Mouse (Mus musculus): Measurements from ENCODE around the gene Ttyh2. TPM values are rescaled to one million over a fixed set of nuclear protein-coding genes. Genes with fewer than 3 reads are reported as not detected.

Gene Ttyh2
- polyA plus RNA-seq, 1 experiment from 2014 or later, result 7.1 TPM

- ATAC-seq (replicated peaks; ENCODE audit: low FRiP score) (no peak), DNase-seq (ENCODE audit: low spot score) (no peak)
- 49% methylated on average over 6 of the region's 6 CpGs for WGBS
- peaks cover 17% of the 10 kb centered on the region for H3K27me3 ChIP-seq (replicated peaks; ENCODE audit: control insufficient read depth, insufficient read depth, low read length)
- no peaks in the 10 kb centered on the region for H3K36me3 ChIP-seq (ENCODE audit: control insufficient read depth, insufficient read depth, low read length)
- H3K4me2 ChIP-seq, result no peak overlapping the region
- H3K9me3 ChIP-seq (ENCODE audit: control insufficient read depth, low read length), result no peaks in the 10 kb centered on the region
- H3K4me3 ChIP-seq (ENCODE audit: low read depth, low read length), result no peak overlapping the region
- no peak overlapping the region for H3K27ac ChIP-seq (ENCODE audit: low read depth, low read length)
- peaks cover 4% of the 10 kb centered on the region for H3K4me1 ChIP-seq (replicated peaks; ENCODE audit: control insufficient read depth, insufficient read depth, low read length)
- H3K9ac ChIP-seq (ENCODE audit: low read depth, low read length), result no peak overlapping the region
Observed at GRCm38 (mm10) chr11:114729832-114730363, 54.7 kb downstream of the Ttyh2 start.

- Histone ChIP-seq H3K27ac (ENCODE audit: low read depth, low read length) (no peak overlapping the region), H3K27me3 (replicated peaks; ENCODE audit: control insufficient read depth, insufficient read depth, low read length) (peaks cover 15% of the 10 kb centered on the region), H3K36me3 (ENCODE audit: control insufficient read depth, insufficient read depth, low read length) (no peaks in the 10 kb centered on the region), H3K9me3 (ENCODE audit: control insufficient read depth, low read length) (no peaks in the 10 kb centered on the region), H3K4me1 (replicated peaks; ENCODE audit: control insufficient read depth, insufficient read depth, low read length) (peaks cover 4% of the 10 kb centered on the region), H3K4me3 (ENCODE audit: low read depth, low read length) (no peak overlapping the region), H3K9ac (ENCODE audit: low read depth, low read length) (no peak overlapping the region), H3K4me2 (no peak overlapping the region)
- ATAC-seq (replicated peaks; ENCODE audit: low FRiP score), result no peak
- 82% methylated on average over 4 of the region's 4 CpGs for WGBS
- no peak for DNase-seq (ENCODE audit: low spot score)
Observed at GRCm38 (mm10) chr11:114731711-114732110, 56.5 kb downstream of the Ttyh2 start.

- WGBS, result 63% methylated on average over 22 of the region's 22 CpGs
- Histone ChIP-seq H3K4me3 (ENCODE audit: low read depth, low read length) (no peak overlapping the region), H3K9me3 (ENCODE audit: control insufficient read depth, low read length) (no peaks in the 10 kb centered on the region), H3K27me3 (replicated peaks; ENCODE audit: control insufficient read depth, insufficient read depth, low read length) (peaks cover 4% of the 10 kb centered on the region; the same call in 1 of the 2 replicates), H3K9ac (ENCODE audit: low read depth, low read length) (no peak overlapping the region), H3K4me1 (replicated peaks; ENCODE audit: control insufficient read depth, insufficient read depth, low read length) (no peaks in the 10 kb centered on the region), H3K27ac (ENCODE audit: low read depth, low read length) (no peak overlapping the region), H3K36me3 (ENCODE audit: control insufficient read depth, insufficient read depth, low read length) (no peaks in the 10 kb centered on the region), H3K4me2 (no peak overlapping the region)
- ATAC-seq (replicated peaks; ENCODE audit: low FRiP score), result no peak
- no peak for DNase-seq (ENCODE audit: low spot score)
Observed at GRCm38 (mm10) chr11:114732890-114733289, 57.7 kb downstream of the Ttyh2 start.

GRCm38 (mm10) chr11:114736111-114736510 is 60.9 kb downstream of the Ttyh2 start:
- H3K4me3 ChIP-seq (ENCODE audit: low read depth, low read length), result no peak overlapping the region
- DNase-seq (ENCODE audit: low spot score) (no peak), ATAC-seq (replicated peaks; ENCODE audit: low FRiP score) (no peak)
- no peak overlapping the region for H3K27ac ChIP-seq (ENCODE audit: low read depth, low read length)
- H3K4me1 ChIP-seq (replicated peaks; ENCODE audit: control insufficient read depth, insufficient read depth, low read length), result no peaks in the 10 kb centered on the region
- H3K9me3 ChIP-seq (ENCODE audit: control insufficient read depth, low read length), result no peaks in the 10 kb centered on the region
- no peaks in the 10 kb centered on the region for H3K27me3 ChIP-seq (replicated peaks; ENCODE audit: control insufficient read depth, insufficient read depth, low read length)
- H3K9ac ChIP-seq (ENCODE audit: low read depth, low read length), result no peak overlapping the region
- 76% methylated on average over 2 of the region's 2 CpGs for WGBS
- no peak overlapping the region for H3K4me2 ChIP-seq
- no peaks in the 10 kb centered on the region for H3K36me3 ChIP-seq (ENCODE audit: control insufficient read depth, insufficient read depth, low read length)

- DNase-seq (ENCODE audit: low spot score), result no peak
- Histone ChIP-seq H3K4me2 (no peak overlapping the region), H3K9me3 (ENCODE audit: control insufficient read depth, low read length) (no peaks in the 10 kb centered on the region), H3K4me1 (replicated peaks; ENCODE audit: control insufficient read depth, insufficient read depth, low read length) (no peaks in the 10 kb centered on the region), H3K4me3 (ENCODE audit: low read depth, low read length) (no peak overlapping the region), H3K36me3 (ENCODE audit: control insufficient read depth, insufficient read depth, low read length) (no peaks in the 10 kb centered on the region), H3K27me3 (replicated peaks; ENCODE audit: control insufficient read depth, insufficient read depth, low read length) (no peaks in the 10 kb centered on the region), H3K9ac (ENCODE audit: low read depth, low read length) (no peak overlapping the region), H3K27ac (ENCODE audit: low read depth, low read length) (no peak overlapping the region)
- 46% methylated on average over 11 of the region's 11 CpGs for WGBS
- no peak for ATAC-seq (replicated peaks; ENCODE audit: low FRiP score)
Observed at GRCm38 (mm10) chr11:114736913-114737624, 61.8 kb downstream of the Ttyh2 start.

- Histone ChIP-seq H3K4me1 (replicated peaks; ENCODE audit: control insufficient read depth, insufficient read depth, low read length) (no peaks in the 10 kb centered on the region), H3K27me3 (replicated peaks; ENCODE audit: control insufficient read depth, insufficient read depth, low read length) (no peaks in the 10 kb centered on the region), H3K9me3 (ENCODE audit: control insufficient read depth, low read length) (no peaks in the 10 kb centered on the region), H3K36me3 (ENCODE audit: control insufficient read depth, insufficient read depth, low read length) (no peaks in the 10 kb centered on the region), H3K4me3 (ENCODE audit: low read depth, low read length) (no peak overlapping the region), H3K27ac (ENCODE audit: low read depth, low read length) (no peak overlapping the region), H3K9ac (ENCODE audit: low read depth, low read length) (no peak overlapping the region), H3K4me2 (no peak overlapping the region)
- 48% methylated on average over 10 of the region's 10 CpGs for WGBS
- ATAC-seq (replicated peaks; ENCODE audit: low FRiP score) (no peak), DNase-seq (ENCODE audit: low spot score) (no peak)
Observed at GRCm38 (mm10) chr11:114740598-114740997, 65.4 kb downstream of the Ttyh2 start.

- ATAC-seq (replicated peaks; ENCODE audit: low FRiP score), result no peak
- Histone ChIP-seq H3K4me1 (replicated peaks; ENCODE audit: control insufficient read depth, insufficient read depth, low read length) (no peaks in the 10 kb centered on the region), H3K27ac (ENCODE audit: low read depth, low read length) (no peak overlapping the region), H3K9ac (ENCODE audit: low read depth, low read length) (no peak overlapping the region), H3K27me3 (replicated peaks; ENCODE audit: control insufficient read depth, insufficient read depth, low read length) (no peaks in the 10 kb centered on the region), H3K4me3 (ENCODE audit: low read depth, low read length) (no peak overlapping the region), H3K9me3 (ENCODE audit: control insufficient read depth, low read length) (no peaks in the 10 kb centered on the region), H3K36me3 (ENCODE audit: control insufficient read depth, insufficient read depth, low read length) (no peaks in the 10 kb centered on the region), H3K4me2 (no peak overlapping the region)
- DNase-seq (ENCODE audit: low spot score), result no peak
- 64% methylated on average over 6 of the region's 6 CpGs for WGBS
Observed at GRCm38 (mm10) chr11:114741451-114741850, 66.2 kb downstream of the Ttyh2 start.

- H3K36me3 ChIP-seq (ENCODE audit: control insufficient read depth, insufficient read depth, low read length), result no peaks in the 10 kb centered on the region
- H3K27me3 ChIP-seq (replicated peaks; ENCODE audit: control insufficient read depth, insufficient read depth, low read length), result no peaks in the 10 kb centered on the region
- WGBS, result 1% methylated on average over 12 of the region's 12 CpGs
- H3K4me3 ChIP-seq (ENCODE audit: low read depth, low read length), result no peak overlapping the region
- no peaks in the 10 kb centered on the region for H3K4me1 ChIP-seq (replicated peaks; ENCODE audit: control insufficient read depth, insufficient read depth, low read length)
- ATAC-seq (replicated peaks; ENCODE audit: low FRiP score) (peak; percentile 57), DNase-seq (ENCODE audit: low spot score) (peak; percentile 86)
- no peaks in the 10 kb centered on the region for H3K9me3 ChIP-seq (ENCODE audit: control insufficient read depth, low read length)
- H3K27ac ChIP-seq (ENCODE audit: low read depth, low read length), result no peak overlapping the region
- no peak overlapping the region for H3K9ac ChIP-seq (ENCODE audit: low read depth, low read length)
- no peak overlapping the region for H3K4me2 ChIP-seq
Observed at GRCm38 (mm10) chr11:114745134-114745533, 69.9 kb downstream of the Ttyh2 start.

- Histone ChIP-seq H3K27ac (ENCODE audit: low read depth, low read length) (no peak overlapping the region), H3K4me2 (no peak overlapping the region), H3K27me3 (replicated peaks; ENCODE audit: control insufficient read depth, insufficient read depth, low read length) (no peaks in the 10 kb centered on the region), H3K9me3 (ENCODE audit: control insufficient read depth, low read length) (no peaks in the 10 kb centered on the region), H3K9ac (ENCODE audit: low read depth, low read length) (no peak overlapping the region), H3K4me1 (replicated peaks; ENCODE audit: control insufficient read depth, insufficient read depth, low read length) (no peaks in the 10 kb centered on the region), H3K36me3 (ENCODE audit: control insufficient read depth, insufficient read depth, low read length) (no peaks in the 10 kb centered on the region), H3K4me3 (ENCODE audit: low read depth, low read length) (no peak overlapping the region)
- ATAC-seq (replicated peaks; ENCODE audit: low FRiP score), result no peak
- DNase-seq (ENCODE audit: low spot score), result no peak
- WGBS, result 70% methylated on average over 12 of the region's 12 CpGs
Observed at GRCm38 (mm10) chr11:114747564-114748138, 72.4 kb downstream of the Ttyh2 start.

All from liver, embryonic 11.5 days (tissue).